Mouse (Mus musculus) A20 (cell line): ENCODE measurements around the gene Dip2a.
A peak's percentile ranks its signal among the peaks of the same experiment; 100 is the strongest.

ENCODE experiments used
- DNase-seq: peaks from one replicate; pipeline ENCODE4 v3.0.0-alpha.2; 2011; ENCODE audit warnings: low read depth, low spot score

Dip2a gene

DNA sequence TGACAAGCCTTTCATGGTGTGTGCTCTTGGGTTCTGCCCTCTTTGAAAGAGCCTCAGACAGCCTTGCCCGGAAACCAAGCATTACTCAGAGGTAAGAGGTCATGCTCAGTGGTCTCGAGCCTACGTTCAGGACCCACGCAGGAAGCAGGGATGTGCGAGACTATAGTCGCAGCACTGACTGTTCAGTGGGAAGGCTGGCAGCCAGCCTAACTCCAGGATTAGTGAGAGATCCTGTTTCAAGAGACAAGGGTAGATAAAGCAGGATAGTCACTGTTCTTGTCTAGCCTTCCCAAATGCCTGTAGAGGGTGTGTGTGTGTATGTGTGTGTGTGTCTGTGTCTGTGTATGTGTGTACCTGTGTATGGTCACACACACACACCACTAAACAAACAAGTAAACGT lies 28.9 kb downstream of the Dip2a start:
- no peak for DNase-seq

DNA sequence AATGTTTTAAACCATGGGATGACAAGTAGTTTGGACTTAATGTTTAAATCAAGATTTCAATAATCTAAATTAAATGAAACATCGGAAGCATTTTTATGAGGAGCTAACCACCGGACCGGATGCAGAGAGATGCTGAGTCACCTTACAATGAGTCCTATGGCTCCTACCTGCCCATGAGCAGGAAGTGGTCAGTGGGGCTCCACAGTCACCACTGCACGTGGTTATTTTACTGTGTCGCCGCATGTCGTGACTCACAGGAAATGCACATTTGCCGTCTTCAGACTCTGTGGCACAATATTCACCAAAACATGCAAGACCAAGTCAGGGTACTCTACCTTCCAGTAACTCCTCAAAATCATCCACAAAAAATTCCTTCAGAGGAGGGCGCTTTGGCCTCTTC lies 38.4 kb downstream of the Dip2a start:
- DNase-seq, result no peak

DNA sequence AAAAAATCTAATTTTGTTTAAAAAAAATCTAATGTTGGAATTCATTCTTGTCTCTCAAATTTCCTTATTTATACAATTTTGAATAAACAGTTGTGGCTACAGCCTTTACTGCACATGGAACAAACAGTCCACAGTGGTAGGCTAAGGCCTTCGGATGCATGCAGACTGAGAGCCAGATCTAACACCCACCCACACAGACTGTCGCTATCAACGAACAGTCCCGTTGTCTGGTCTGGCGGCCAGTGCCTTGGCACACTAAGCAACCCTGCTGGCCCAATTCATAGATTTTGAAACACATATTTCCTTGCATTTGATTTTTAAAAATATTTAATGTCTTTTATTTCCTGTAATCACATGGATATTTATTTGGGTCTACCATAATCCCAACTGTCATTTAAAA lies 45.0 kb downstream of the Dip2a start:
- no peak for DNase-seq

DNA sequence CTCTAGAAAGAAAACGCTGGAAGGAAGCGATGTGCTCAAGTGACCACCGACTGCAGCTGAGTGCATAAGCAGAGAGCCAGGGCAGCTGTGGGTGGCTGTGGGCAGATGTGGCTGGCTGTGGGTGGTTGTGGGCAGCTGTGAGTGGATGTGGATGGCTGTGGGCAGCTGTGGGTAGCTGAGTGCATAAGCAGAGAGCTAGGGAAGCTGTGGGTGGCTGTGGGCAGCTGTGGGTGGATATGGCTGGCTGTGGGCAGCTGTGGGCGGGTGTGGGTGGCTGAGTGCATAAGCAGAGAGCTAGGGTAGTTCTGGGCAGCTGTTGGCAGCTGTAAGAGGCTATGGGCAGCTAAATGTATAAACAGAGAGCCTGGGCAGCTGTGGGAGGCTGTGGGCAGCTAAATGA lies 51.9 kb downstream of the Dip2a start:
- no peak for DNase-seq

DNA sequence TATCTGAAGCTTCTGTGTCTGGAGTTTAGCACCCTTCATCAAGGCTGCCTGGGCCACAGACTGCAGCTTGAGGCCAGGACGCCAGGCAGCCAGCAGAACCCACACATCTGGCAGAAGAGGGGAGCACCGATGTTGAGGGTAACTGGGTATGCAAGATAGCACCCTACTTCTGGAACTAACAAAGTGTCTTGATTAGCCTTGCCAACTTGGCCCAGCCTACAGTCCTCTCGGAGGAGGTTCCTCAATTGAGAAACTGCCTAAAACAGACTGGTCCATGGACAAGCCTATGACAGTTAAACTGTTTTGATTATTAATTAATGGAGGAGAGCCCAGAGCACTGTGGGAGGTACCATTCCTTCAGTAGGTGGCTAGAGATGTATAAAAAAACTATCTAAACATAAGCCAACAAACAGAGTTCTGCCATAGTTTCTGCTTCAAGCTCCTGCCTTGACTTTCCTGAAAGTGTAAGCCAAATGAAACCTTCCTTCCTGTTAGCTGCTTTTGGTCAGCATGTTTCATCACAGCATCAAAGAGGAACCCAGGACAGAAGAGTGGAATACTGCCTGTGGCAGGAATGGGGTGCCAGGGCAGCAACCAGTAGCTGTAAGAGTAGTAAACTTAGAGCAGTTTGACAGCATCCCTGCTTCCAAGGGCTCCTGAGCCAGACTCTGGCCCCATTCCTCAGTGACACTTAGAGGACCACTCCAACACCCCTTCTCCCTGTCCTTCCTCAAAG lies 55.0 kb downstream of the Dip2a start:
- no peak for DNase-seq

DNA sequence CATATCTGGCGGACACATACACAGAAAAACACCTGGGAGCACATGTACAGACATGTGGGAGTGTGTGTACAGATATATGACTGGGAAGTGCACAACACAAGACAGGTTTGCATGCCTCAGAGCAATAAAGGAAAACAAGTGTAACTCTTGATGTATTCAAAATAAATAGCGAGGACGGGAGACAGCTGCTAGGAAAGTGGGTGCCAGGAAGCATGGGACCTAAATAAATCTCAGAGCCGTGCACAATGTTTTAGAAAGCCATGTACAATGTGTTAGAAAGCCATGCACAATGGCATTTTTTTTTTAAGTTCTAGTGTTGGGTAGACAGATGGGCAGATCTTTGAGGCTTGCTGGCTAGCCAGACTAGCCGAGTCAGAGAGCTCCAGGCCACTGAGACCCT lies 56.0 kb downstream of the Dip2a start:
- no peak for DNase-seq

DNA sequence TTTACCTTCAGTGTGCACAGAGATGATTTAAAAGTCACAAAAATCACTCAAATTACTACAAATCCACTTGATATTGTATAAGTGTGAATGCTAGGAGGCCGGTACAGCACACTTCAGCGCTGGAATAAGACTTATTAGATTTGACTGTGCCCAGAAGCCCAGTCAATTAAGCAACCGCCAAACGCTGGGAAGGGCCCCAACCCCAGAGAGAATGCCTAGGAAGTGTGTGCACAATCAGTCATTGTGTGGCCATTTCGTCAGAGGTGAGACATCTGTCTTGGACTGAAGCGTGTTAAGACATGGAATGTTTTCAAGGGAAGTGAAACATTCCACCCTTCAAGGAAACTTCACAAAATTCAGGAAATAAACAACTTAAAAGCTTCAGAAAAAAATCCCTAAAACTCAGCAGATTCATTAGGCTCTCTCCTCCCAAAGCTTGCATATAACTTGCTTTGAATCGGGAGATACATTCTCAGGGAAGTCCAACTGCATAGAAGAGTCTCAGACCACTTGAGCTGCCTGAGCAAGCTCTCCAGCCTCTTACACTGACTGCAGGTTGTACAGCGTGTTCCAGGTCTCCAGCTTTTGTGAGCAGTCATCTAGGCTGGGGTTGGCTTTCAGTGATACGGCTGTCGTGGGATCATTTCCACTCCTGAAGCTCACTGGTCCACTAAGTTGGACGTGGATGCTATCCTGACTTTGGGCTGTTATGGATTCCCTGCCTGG lies 56.7 kb downstream of the Dip2a start:
- DNase-seq, result no peak

DNA sequence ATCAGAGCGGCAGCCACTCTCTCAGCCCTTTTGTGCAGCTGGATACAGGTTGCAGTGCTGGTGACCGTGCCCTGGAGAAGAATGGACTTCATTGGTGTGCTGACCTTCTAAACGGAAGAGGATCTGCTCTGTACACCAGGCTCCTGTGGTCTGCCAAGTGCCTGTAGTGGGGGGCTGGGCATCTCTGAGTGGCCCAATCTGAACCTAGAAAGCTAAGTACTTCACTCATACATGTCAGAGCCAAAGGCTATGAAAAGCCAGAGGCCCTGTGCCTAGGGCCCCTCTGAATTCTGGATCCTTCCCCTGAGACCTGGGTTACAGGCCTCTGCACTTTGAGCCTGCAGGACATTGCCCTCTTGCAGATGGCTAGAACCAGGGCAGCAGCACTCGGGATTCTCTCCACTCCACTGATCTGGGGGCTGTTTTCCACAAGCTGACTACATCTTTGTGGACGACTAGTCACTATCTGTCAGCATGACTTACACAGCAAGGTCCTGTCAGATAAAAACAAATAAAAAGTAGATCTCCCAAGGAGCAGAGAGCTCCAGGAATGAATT lies 66.5 kb downstream of the Dip2a start:
- DNase-seq, result no peak

DNA sequence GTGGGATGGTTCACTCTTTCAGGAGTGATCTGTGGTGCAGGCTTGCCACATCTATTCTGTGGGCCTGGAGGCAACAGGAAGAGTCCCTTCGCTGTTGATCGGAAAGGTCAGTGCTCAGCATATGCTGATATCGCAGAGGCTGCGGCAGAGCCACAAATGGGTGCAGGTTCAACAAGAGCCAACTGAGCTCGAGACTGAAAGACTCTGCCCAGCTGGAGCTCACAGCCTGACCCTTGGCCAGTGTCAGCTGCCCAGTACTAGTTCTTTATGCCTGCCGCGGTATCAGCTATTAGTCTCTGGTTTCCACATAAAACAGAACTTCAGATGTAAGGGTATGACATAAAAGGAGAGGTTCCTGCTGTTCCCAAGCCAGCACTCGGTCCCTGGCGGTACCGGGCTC lies 69.8 kb downstream of the Dip2a start:
- DNase-seq, result no peak

DNA sequence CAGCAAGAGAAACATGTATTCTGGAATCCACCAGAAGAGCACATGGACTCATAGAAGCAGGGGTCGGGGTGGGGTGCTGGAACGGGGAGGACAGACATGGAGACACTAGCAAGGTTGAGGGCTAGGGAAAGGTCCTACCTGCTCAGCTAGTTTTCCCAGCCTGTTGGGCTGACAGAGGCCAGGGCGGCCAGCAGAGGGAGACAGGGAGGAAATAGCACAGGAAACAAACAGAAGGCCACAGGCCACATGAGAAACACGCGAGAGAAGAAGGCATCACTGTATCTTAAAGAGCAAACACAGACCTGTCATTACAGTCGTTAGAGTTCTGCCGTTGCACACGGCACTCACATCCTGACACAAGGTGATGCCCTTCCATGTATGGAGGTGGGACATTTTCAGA lies 73.9 kb downstream of the Dip2a start:
- DNase-seq, result peak; percentile 39

DNA sequence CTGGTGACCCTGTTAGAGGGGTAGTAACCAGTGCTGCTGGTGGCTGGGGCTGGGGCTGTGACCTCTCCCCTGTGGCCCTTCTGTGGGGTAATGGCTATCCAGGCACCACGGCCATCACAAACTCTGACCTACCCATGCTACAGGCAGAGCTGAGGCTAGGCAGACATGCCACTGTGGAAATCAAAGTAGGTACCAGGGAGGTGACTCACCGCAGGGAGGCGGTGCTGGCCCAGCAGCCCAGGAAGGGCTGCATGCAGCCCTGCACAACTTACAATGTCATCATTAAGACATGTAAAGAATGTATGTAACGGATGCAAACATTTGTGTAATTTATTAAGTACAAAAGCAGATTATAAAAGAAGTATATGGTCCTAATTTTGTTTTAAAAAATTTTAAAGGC lies 82.7 kb downstream of the Dip2a start:
- no peak for DNase-seq

DNA sequence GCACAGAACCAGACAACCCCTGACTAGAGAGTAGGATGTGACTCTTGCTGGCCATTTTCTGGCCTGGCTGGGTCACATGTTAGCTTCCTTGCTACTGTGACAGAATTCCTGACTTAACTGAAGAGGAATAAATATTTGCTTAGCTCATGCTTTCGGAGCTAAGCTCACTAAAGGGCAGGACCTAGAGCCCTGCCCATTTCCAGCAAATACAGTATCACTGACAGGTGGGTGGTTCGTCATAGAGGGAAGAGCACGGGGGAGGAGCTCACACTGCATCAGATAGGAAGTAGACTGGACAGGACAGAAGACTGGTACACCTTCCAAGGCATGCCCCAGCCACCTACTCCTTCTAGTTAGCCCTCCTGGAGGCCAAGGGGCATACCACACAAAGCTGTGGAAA lies 83.6 kb downstream of the Dip2a start:
- DNase-seq, result no peak

DNA sequence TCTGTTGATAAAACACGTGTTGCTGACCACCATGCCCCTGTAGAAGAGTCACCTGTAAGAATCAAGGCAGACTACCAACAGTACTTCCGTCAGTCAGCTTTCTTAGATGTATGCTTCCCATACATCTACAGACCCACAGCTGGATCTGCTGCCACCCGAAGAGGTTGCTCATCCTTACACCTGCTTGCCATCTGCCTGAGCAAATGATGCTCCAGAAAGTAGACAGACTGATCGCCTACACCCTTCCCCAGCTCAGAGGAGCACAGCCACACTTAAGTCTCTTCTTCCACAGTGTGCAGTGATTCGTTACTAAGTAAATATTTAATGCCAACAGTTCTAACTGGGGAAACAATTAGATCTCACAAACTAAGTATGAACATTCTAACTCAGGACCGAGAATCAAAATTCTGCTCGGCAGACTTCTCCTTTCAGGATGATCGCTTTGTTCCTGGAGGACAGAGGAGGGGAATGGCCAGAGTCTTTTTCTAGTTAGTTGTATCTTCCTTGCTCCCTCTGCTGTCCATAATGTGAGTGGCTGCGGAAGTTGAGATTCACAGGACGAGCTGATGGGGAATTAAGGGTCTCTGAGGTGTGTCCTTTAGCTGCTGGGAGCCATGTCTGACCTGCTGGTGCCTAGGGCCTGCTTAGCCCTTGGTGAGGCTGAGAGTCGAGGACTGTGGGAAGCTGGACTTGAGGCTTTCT lies 84.6 kb downstream of the Dip2a start:
- DNase-seq, result peak; percentile 8

DNA sequence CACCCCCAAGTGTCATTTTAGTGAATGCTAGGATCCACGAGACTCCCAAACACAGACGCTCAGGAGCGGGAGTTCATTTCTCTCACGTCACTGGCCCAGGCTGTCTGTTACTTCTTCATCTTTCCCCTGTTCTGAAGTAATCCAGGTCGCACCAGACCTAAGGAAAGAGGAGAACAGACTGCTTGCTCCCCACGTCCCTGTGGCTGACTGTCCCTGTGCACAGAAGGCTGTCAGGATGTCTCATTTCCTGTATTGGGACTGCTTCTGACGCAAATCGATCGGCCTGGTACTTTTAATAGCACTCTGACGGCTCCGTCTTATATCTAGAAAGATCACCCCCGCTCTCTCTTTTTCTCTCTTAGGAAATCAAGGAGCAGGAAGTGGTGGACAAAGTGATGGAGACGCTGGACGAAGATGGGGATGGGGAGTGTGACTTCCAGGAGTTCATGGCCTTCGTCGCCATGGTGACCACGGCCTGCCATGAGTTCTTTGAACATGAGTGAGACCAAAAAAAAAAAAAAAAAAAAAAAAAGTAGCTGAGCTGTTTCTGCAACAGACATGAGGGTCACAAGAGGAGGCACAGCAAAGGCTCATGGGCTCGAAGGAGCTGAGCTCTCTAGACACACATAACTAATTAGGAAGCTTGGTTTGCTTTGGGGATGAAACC lies 85.4 kb downstream of the Dip2a start:
- no peak for DNase-seq

DNA sequence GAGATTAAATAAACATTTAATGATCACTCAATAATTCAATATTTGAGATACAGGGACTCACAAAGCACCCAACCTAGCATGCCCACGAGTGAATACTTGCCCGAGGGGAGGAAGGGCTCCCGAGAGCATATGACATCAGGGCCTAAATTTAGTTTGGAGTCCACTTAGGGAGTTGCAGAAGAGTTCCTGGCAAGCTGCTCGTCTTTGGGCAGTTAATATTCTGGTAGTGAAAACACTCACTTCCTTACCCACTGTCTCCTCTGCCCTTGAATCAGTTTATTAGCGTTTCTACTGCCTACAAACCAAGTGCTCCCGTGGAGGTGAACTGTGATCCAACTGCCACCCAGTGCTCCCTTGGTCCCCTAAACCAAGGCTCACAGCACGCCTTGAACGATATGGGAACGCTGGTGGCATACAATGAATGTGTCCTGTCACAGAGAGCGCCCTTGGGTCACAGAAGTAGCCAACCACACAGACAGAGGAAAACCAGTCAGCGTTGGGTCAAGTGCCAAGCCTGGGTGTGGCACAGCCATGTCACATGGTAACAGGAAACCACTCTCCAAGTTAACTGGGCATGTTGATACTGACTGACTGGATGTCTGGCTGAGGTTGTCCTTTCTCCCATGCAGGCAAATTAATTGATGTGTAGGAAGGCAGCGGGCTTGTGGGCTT lies 87.2 kb downstream of the Dip2a start:
- DNase-seq, result no peak

DNA sequence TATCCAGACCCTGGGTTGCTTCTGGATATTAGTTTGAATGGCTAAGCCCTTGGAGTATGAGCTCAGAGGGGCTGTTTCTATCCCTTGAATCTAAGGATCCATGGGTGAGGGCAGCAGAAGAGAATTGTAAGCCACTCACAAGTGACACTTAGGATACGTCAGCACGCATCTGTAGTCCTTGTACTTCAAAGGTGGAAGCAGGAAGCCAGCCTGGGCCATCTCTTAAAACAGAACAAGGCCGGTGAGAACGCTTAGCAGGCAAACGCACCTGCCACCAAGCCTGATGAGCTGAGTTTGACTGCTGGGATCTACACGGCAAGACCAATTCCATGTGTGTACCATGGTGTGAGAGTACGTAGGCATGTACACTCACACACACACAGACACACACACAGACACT lies 87.9 kb downstream of the Dip2a start:
- DNase-seq, result no peak

DNA sequence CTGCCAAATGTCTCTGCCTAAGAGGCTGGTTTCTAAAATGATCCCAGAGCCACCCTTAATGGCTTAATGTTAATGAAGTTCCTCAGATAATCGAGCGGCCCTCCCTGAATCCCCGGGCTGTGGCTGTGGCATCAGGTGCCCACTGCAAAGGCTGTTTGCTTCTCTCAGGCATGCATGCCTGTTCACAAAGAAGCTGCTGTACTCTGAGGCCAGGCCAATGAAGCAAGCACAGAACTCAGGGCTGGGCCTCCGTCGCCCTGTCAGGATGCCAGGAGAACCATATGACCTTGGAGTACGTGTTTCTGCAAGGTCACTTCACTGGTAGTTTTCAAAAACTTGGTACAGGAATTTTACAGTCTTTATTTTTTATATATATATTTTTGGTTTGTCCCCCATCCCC lies 89.5 kb downstream of the Dip2a start:
- no peak for DNase-seq

DNA sequence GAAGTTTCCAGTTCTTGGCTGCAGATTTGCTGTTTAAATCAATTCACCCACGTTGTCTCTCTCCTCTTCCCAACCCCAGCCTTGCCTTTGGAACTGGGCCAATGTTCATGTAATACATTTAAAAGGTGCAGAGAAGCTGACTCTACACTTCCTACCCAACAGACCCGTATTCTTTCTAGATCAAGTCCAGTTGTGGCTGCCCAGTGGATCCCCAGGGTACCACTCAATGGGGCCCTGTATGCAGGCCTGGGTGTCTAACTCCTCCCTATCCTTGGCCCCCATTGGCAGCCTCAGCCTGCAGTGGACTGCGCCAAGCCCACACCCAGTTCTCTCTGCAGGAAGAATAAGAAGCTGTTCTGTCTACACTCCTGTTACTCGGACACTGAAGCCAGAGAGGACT lies 91.6 kb downstream of the Dip2a start, which contains the start of gene S100b:
Gene S100b (plus strand): TSS at position 318 of the 400 bp plus-strand sequence.
- DNase-seq, result no peak

DNA sequence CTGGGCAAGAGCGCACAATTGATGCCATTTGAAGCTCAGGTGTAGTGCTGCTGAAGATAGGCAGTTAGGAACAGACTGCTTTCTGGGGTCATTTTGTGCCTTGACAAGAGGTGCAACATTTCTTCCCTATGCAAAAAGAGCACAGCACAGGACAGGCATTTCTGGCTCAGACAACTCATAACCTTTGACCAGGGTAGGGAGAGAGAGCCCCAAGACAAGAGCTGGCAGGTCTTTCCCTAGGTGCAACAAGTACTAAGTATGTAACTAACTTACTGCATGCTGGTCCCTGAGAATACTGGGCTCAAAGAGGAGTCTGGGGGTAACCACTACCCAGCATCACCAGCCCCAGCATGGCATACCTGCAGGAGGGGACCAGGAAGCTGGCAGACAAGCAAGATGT lies 92.0 kb downstream of the Dip2a start:
- DNase-seq, result no peak

DNA sequence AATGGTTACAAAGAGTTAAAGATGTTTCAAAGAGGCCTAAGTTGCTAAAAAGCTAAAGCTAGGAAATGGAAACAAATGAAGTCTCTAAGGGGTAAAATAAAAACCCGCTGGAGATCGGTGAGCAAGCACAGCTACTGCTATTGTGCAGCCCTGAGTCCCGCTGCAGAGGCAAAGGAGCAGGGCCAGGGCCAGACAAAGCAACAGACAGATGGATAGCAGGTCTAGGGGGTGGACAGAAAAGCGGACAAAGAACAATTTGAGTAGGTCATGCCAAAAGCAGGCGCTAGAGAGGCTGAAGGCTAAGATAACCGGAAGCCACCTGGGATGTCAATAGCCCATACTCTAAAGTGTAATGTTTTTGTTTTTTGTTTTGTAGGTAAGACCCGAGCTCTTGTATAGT lies 94.2 kb downstream of the Dip2a start:
- no peak for DNase-seq

DNA sequence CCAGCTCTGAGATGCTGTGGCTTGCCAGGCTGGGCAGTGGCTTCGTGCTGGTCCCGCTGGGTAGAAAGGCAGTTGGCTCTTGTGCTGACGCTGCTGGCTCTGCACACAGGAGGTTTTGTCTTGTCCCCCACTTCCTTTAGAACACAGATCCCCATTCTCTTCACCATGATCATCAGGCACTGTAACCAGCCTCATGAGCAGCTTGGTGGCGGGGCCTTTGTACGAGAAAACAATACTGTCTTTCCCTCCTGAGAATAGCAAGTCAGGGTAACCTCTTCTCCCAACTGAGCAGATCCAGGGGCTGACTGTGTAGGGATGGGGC lies 96.5 kb downstream of the Dip2a start:
- DNase-seq, result no peak
